Mouse (Mus musculus) lung, adult 2 months (tissue): ENCODE measurements around the gene Zc3h4. TPM values are rescaled to one million over a fixed set of nuclear protein-coding genes. Genes with fewer than 3 reads are reported as not detected.

Experiments
- DNase-seq: peaks from one replicate; pipeline ENCODE4 v3.0.0; 2022
- H3K4me1 ChIP-seq: fragments of 200-500 bp; 2 replicates; pipeline ENCODE4 v1.6.1; 2011; ENCODE audit warnings: low read length; ENCODE audit not compliant: control insufficient read depth, insufficient read depth
- H3K4me3 ChIP-seq: fragments of 200-500 bp; replicated peaks from 2 replicates; pipeline ENCODE3; 2011; ENCODE audit warnings: low read depth, mild to moderate bottlenecking, control low read depth, low read length; ENCODE audit errors: extremely low read depth
- CTCF ChIP-seq: fragments of 200-500 bp; IDR thresholded peaks from 2 replicates; pipeline ENCODE4 v1.5.1; 2011; ENCODE audit warnings: mild to moderate bottlenecking, low read length, control low read depth; ENCODE audit not compliant: insufficient read depth
- POLR2A ChIP-seq: fragments of 200-500 bp; IDR thresholded peaks from 2 replicates; pipeline ENCODE4 v1.6.1; 2011; ENCODE audit warnings: low read depth, mild to moderate bottlenecking, control low read depth, low read length, borderline replicate concordance; ENCODE audit errors: extremely low read depth
- WGBS: fragments of 180-500 bp; shearing (Covaris S2); methylation state at CpG from one replicate; pipeline ENCODE4 v1.1.7; 2018; 5-methylcytosine and 5-hydroxymethylcytosine counted together
- polyA plus RNA-seq: library from polyadenylated mRNA; depleted of rRNA; stranded (reverse); fragments of >200 nt; gene quantifications from 2 replicates; pipeline ENCODE4 v1.2.3, GENCODE M21; 2012

The Zc3h4 gene
- polyA plus RNA-seq, 1 experiment = 45.9 TPM

DNA sequence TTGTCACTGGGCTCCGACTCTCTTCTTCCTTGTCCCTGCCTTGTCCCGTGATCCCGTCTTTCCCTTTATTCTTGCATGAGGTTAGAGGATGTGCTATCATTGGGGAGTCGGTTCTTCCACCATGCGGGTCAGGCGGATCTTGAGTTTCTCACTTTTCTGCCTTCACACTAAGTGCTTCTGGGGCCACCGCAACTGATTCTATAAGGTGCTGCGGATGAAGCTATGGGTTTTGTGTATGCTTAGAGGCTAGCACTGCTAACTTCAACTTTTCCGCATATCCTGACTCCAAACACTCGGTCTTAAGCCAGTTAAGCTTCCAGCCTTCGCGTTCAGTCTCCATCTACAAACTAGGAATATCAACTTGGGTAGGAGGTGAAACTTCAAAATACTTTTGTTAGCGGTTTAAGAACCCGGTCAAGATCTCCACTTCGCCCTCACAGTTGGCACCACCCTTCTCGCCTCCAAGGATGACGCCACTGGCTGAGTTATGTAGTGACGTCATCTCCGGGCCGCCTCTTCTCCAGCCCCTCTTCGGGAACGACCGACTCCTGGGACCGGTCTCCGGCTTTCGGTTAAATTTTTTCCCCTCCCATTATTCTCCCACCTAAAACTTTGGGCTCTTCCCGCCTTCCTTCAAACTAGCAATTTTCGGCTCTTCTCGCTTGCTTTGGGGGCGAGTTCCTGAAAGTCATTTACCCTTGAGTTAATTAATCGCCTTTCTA lies 1.5 kb upstream of the Zc3h4 start:
- WGBS = under 1% methylated on average over 31 of the region's 31 CpGs
- Histone ChIP-seq H3K4me3 (peak overlapping the region; percentile 55), H3K4me1 (peaks cover 9% of the 10 kb centered on the region)
- no peak for TF ChIP-seq CTCF
- TF ChIP-seq POLR2A = peak; percentile 87; the same call in 1 of the 2 replicates
- DNase-seq = peak; percentile 92

DNA sequence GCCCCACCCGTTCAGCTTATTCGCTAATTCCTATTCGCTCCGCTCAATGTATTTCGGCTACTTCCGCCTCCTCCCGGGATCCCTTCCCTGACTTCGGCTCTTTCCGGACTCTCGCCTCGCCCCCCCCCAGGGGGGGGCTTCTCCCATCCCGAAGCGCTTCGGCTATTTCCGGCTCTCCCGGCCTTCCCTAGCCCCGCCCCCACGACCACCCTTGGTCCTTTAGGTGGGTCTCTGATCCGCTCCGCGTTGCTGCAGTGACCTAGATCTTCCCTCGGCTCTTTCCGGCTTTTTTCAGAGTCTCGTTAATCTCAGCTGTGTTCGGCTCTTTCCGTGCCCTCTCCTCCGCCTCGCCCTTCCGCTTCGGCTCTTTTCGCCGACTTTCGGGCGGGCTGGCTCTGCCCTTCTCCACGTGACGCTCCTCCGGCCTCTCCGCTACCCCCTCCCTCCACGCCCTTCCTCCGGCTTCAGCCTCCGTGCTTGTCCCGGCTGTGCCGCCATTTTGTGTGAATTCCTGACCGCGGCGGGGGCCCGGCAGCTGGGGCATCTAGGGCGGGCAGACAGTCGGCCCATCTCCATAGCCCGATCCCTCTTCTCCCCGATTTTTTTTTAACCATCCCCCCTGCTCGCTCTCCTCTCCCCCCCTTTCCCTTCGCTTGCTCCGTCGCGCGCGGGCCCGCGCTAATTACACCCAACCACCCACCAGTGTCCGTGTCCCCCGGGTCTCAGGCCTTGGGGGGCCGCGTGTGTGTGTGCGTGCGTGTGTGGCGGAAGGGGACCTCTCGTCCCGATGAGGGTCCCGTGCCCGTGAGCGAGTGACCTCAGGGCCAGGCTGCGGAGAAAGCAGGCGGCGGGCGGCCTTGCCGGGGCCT lies 656 bp upstream of the Zc3h4 start:
- under 1% methylated on average over 77 of the region's 77 CpGs for WGBS
- peak; percentile 95 for DNase-seq
- H3K4me1 ChIP-seq = peaks cover 17% of the 10 kb centered on the region
- peak overlapping the region; percentile 90 for H3K4me3 ChIP-seq
- TF ChIP-seq CTCF (no peak), POLR2A (peak; percentile 84)

DNA sequence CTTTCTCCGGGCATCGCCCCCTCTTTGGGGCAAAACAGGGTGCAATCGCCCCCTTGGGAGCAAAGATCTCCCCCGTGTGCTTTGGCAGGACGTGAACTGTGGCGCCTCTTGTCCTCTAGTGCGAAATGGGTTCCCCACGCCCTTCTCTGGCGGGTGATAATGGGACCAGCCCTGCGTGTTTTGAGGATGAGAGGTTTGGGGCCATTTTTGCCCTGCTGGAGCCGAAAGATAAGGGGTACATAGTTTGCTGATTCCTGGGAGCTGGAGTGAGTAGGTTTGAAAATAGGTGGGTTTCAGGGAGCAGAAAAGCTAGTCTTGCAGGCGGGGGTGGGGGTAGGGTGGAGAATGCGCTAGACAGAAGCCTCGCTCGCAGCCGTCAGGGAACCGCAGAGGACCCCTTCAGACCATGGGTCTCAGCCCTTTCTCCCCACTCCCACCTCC lies 1.3 kb downstream of the Zc3h4 start:
- H3K4me1 ChIP-seq = peaks cover 32% of the 10 kb centered on the region
- WGBS = 1% methylated on average over 17 of the region's 17 CpGs
- peak; percentile 64 for DNase-seq
- peak overlapping the region; percentile 90 for H3K4me3 ChIP-seq
- TF ChIP-seq CTCF = no peak
- TF ChIP-seq POLR2A = peak; percentile 73; the same call in 1 of the 2 replicates

DNA sequence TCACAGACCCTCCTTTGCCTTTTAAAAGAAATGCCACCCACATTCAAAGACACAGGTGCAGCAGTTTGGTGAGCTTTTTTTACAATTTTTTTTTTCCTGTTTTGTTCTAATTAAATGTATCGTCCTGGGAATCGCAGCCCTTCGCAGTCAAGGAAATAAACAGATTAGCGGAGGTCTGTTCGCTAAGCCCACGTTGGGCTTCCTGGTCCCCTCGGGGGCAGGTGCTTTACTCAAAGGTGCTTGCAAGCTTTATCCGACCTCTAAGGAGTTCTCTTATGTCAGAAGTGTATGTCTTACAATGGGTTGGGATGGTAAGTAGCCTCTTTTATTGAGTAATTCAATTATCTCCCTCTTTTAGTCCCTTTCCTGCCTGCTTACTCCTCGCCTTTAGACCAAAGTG lies 1.7 kb downstream of the Zc3h4 start:
- under 1% methylated on average over 9 of the region's 9 CpGs for WGBS
- TF ChIP-seq CTCF = no peak
- TF ChIP-seq POLR2A = no peak

DNA sequence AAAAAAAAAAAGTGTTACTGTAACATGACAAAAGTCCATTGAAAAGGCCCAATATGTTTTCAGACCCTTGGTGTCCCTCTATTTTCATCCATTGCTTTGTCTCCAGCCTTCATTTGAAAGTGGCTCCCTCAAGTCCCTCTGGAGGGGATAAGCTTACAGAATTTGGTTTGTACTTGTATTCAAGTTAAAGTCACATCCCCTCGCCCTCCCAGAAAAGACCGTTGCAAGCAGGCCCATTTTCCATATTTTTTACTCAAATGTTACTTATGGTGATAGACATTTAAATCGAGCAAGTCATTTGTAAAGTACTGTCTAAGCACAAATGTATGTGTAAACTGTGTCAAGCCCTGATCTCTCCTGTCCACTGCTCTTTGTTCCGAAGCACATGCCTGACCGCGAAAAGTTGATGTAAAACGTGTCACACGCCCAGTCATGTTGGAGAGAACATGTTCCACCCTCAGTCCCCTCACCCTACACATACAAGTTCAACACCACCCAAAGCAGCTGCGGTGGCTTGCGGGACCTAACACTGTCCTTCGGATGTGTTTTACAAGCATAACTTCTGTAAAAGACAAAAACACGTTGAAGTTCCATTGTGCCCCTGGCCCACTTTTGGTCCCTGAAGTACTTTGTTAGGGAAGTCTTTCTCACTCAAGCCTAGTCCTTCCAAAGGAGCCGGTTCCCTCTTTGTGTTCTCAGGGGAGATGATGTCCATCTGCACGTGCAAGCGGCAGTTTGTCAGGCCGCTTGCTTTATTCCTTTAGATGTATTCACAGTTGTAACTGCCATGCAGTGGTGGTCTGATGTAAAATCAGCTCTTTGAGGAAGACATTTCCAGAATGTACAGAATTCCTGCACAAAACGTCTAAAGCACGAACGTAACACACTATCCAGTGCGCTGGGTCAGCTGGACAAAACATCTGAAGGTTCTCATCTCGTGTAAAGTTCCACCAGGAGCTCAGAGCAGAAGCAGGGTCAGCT lies 2.5 kb downstream of the Zc3h4 start:
- peak; percentile 30 for DNase-seq
- H3K4me1 ChIP-seq = peaks cover 32% of the 10 kb centered on the region
- 12% methylated on average over 21 of the region's 21 CpGs for WGBS
- peak overlapping the region; percentile 90 for H3K4me3 ChIP-seq
- no peak for TF ChIP-seq CTCF
- TF ChIP-seq POLR2A = no peak

More for the DNA sequence above, 1.7 kb downstream of the Zc3h4 start:
- H3K4me1 ChIP-seq = peaks cover 32% of the 10 kb centered on the region
- no peak for DNase-seq
- peak overlapping the region; percentile 90 for H3K4me3 ChIP-seq

DNA sequence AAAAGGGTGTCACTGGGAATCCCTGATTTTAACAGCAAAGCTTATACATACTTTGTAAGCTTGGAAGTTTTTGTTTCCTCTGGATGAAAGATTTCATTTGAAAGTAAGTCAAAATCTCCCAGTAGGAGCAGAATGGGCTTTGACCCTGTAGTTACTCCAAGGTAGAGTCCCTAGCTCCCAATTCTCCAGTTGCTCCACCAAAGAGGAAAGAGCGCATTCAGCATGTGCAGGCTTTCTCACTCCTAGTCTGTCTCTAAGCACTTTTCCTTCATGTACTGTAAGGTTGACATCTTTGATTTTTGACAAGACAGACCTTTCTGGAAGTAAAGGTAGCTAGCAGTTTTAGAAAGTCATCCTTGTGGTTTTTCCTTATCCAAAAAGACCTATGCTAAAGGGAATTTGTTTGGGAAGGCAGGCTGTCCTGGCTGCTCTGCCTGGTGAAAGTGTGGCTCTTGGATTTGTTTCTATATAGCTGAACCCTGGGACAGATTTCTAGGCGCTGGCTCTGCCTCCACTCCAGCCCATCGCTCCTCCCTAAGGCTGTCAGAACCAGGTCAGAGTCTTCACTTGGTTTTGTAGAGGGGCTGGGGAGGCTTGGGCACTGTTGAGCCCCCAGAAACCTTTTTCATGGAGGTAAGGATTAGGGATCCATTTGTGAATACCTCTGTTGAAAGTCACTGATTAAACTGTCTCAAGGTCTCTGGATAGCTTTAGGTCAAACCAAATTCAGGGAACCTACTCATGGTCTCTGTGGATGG lies 3.8 kb downstream of the Zc3h4 start:
- Histone ChIP-seq H3K4me1 (peaks cover 27% of the 10 kb centered on the region), H3K4me3 (peak overlapping the region; percentile 42)
- TF ChIP-seq POLR2A (no peak), CTCF (no peak)
- 52% methylated on average over 3 of the region's 3 CpGs for whole genome bisulfite sequencing
- DNase-seq = peak; percentile 30

DNA sequence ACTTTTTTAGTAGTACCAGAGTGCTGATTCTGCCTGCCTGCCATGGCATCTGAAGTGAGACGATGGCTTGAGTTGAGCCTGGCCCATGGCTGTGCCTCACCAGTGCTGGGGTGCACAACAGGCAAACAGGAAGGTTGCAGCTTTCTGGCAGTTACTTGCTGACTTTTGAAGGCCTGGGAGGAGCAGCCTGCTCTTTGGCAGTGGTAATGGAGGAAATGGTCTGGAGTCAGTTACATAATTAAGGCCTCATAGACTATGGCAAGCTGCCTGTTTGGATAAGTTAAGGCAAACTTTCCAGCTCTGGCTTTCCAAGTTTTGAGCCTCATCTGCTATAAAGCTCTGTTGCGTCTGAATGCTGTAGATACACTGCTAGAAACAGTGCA lies 4.4 kb downstream of the Zc3h4 start:
- Histone ChIP-seq H3K4me1 (peaks cover 27% of the 10 kb centered on the region), H3K4me3 (peak overlapping the region; percentile 42)
- peak; percentile 57 for DNase-seq
- 9% methylated on average over 2 of the region's 2 CpGs for WGBS
- peak; percentile 93; the same call in 1 of the 2 replicates for TF ChIP-seq POLR2A
- TF ChIP-seq CTCF = no peak
